18 mouse cellular contexts compared by ENCODE assay signal in the genomic region with DNA sequence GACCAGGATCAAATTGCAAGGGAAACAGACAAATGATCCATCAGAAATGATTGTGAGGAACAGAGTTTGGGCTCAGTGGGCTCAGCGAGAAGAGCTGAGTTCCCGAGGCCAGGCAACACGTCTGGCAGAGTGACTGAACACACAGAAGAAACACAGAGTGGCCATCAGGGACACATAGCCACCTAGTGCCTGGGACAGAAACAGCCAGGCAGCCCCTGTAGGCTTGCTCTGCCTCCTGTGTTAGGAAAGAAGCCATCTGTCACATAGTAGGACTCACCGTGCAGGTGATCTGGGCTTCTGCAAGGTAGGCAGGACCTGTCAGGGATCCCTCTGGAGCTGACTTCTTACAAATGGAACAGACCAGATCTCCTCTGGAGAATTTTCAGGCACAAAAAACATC.
A peak's percentile ranks its signal among the peaks of the same experiment; 100 is the strongest.
DNase-seq lines count a peak whose midpoint lies in the region; ATAC-seq and TF ChIP-seq lines count a peak whose summit lies in the region.
"Had no signal": no experiment of that assay in that cellular context is flagged by ENCODE, and none has a peak within 500 bp of the region (broad histone marks: within the 10 kb centered on the region; RNA-seq: fewer than 3 reads in every experiment).

No protein-coding gene starts in this region.

- no peaks in the 10 kb centered on the region for H3K36me3 ChIP-seq in heart, embryonic 16.5 days (ENCODE audit: control insufficient read depth, insufficient read depth)
- no peaks in the 10 kb centered on the region for H3K36me3 ChIP-seq in liver, embryonic 14.5 days (replicated peaks; ENCODE audit: control insufficient read depth, insufficient read depth, low read depth)
- H3K36me3 ChIP-seq in liver, embryonic 12.5 days, result no peaks in the 10 kb centered on the region
- no peaks in the 10 kb centered on the region for H3K36me3 ChIP-seq in limb, embryonic 11.5 days (ENCODE audit: control insufficient read depth, insufficient read depth, low read length)
- H3K36me3 ChIP-seq: embryonic facial prominence, embryonic 13.5 days had no signal

- H3K9me3 ChIP-seq in heart, embryonic 16.5 days (replicated peaks; ENCODE audit: control insufficient read depth, low read length), result no peaks in the 10 kb centered on the region
- H3K9me3 ChIP-seq in liver, embryonic 14.5 days (ENCODE audit: control insufficient read depth, low read length), result no peaks in the 10 kb centered on the region
- H3K9me3 ChIP-seq in liver, embryonic 12.5 days (replicated peaks), result no peaks in the 10 kb centered on the region
- H3K9me3 ChIP-seq in limb, embryonic 11.5 days (ENCODE audit: control insufficient read depth, low read length), result no peaks in the 10 kb centered on the region
- H3K9me3 ChIP-seq: embryonic facial prominence, embryonic 13.5 days had no signal

- H3K4me3 ChIP-seq in heart, embryonic 16.5 days (ENCODE audit: low read length), result no peak overlapping the region
- no peak overlapping the region for H3K4me3 ChIP-seq in liver, embryonic 14.5 days (ENCODE audit: insufficient read depth in 1 of 2, low read depth in 2 of 2, low read length in 2 of 2)
- H3K4me3 ChIP-seq in liver, embryonic 12.5 days, result no peak overlapping the region
- H3K4me3 ChIP-seq in limb, embryonic 11.5 days (ENCODE audit: low read depth, low read length), result no peak overlapping the region
- H3K4me3 ChIP-seq: embryonic facial prominence, embryonic 13.5 days; megakaryocyte, embryonic 14.5 days had no signal

- no peak overlapping the region for H3K9ac ChIP-seq in heart, embryonic 16.5 days (ENCODE audit: low read length)
- no peak overlapping the region for H3K9ac ChIP-seq in liver, embryonic 14.5 days (replicated peaks)
- no peak overlapping the region for H3K9ac ChIP-seq in liver, embryonic 12.5 days
- H3K9ac ChIP-seq in limb, embryonic 11.5 days (ENCODE audit: low read length), result no peak overlapping the region
- H3K9ac ChIP-seq: embryonic facial prominence, embryonic 13.5 days; hindbrain, embryonic 14.5 days had no signal

- H3K27ac ChIP-seq in heart, embryonic 16.5 days (ENCODE audit: low read length), result peak overlapping the region; percentile 27; the same call in 1 of the 2 replicates
- no peak overlapping the region for H3K27ac ChIP-seq in liver, embryonic 14.5 days
- no peak overlapping the region for H3K27ac ChIP-seq in liver, embryonic 12.5 days
- H3K27ac ChIP-seq in limb, embryonic 11.5 days (replicated peaks; ENCODE audit: low read depth, low read length), result no peak overlapping the region
- H3K27ac ChIP-seq: embryonic facial prominence, embryonic 13.5 days; hindbrain, embryonic 14.5 days had no signal

- peak; percentile 27 for DNase-seq in cerebellum, postnatal 25 days
- no peak for DNase-seq in cerebellum, postnatal 36 days
- DNase-seq in heart, adult 8-10 months (ENCODE audit: low spot score), result no peak
- no peak for DNase-seq in liver, embryonic 14.5 days (ENCODE audit: low read depth in 3 of 3, low spot score in 3 of 3)
- peak; percentile 30 for DNase-seq in limb, embryonic 11.5 days (ENCODE audit: low spot score)
- DNase-seq in frontal cortex, postnatal 25 days (ENCODE audit: low spot score in 2 of 2), result no peak
- DNase-seq: adrenal gland, postnatal 25 days; B cell, adult 2 months; cerebellum, adult 9-11 months; kidney, adult 2 months; kidney, postnatal 36 days had no signal

- TF ChIP-seq EP300 in liver, embryonic 14.5 days (IDR thresholded peaks at IDR 0.05; ENCODE audit: low read depth), result no peak

- H3K4me1 ChIP-seq in heart, embryonic 16.5 days (ENCODE audit: control insufficient read depth, insufficient read depth, low read length), result peaks cover 14% of the 10 kb centered on the region
- no peaks in the 10 kb centered on the region for H3K4me1 ChIP-seq in liver, embryonic 14.5 days (replicated peaks; ENCODE audit: control insufficient read depth in 2 of 2, insufficient read depth in 2 of 2, low read length in 1 of 2)
- no peaks in the 10 kb centered on the region for H3K4me1 ChIP-seq in liver, embryonic 12.5 days
- H3K4me1 ChIP-seq in limb, embryonic 11.5 days (ENCODE audit: control insufficient read depth, insufficient read depth, low read length), result peaks cover 7% of the 10 kb centered on the region
- H3K4me1 ChIP-seq: megakaryocyte, embryonic 14.5 days had no signal

- no peaks in the 10 kb centered on the region for H3K27me3 ChIP-seq in heart, embryonic 16.5 days (ENCODE audit: control insufficient read depth, insufficient read depth, low read length)
- no peaks in the 10 kb centered on the region for H3K27me3 ChIP-seq in liver, embryonic 14.5 days (ENCODE audit: control insufficient read depth, insufficient read depth, low read length)
- H3K27me3 ChIP-seq in liver, embryonic 12.5 days (replicated peaks), result no peaks in the 10 kb centered on the region
- no peaks in the 10 kb centered on the region for H3K27me3 ChIP-seq in limb, embryonic 11.5 days (ENCODE audit: control insufficient read depth, insufficient read depth, low read length)
- H3K27me3 ChIP-seq: embryonic facial prominence, embryonic 13.5 days; megakaryocyte, embryonic 14.5 days had no signal

- H3K4me2 ChIP-seq in heart, embryonic 16.5 days (ENCODE audit: low read depth, low read length), result no peak overlapping the region
- H3K4me2 ChIP-seq in liver, embryonic 14.5 days (ENCODE audit: low read depth), result no peak overlapping the region
- H3K4me2 ChIP-seq in liver, embryonic 12.5 days, result no peak overlapping the region
- no peak overlapping the region for H3K4me2 ChIP-seq in limb, embryonic 11.5 days (ENCODE audit: low read depth, severe bottlenecking)
- H3K4me2 ChIP-seq: embryonic facial prominence, embryonic 13.5 days; hindbrain, embryonic 14.5 days had no signal

- 0 out of 2 replicates have a peak, but pooled peaks have one; percentile 3 for TF ChIP-seq CTCF in liver, embryonic 14.5 days (IDR thresholded peaks at IDR 0.05; ENCODE audit: low read depth)

- ATAC-seq in heart, embryonic 16.5 days (replicated peaks; ENCODE audit: extremely low read depth, insufficient read depth, low FRiP score), result no peak
- ATAC-seq in liver, embryonic 14.5 days (ENCODE audit: insufficient read depth), result no peak
- no peak for ATAC-seq in liver, embryonic 12.5 days
- ATAC-seq in limb, embryonic 11.5 days (ENCODE audit: insufficient number of reproducible peaks, low FRiP score, low TSS enrichment, low read depth), result no peak
- ATAC-seq: activated CD4-positive, CD25-positive, alpha-beta regulatory T cell, adult 4 months; midbrain, embryonic 16.5 days had no signal

- 33% methylated on average over 4 of the region's 4 CpGs for WGBS in heart, embryonic 16.5 days
- WGBS in liver, embryonic 14.5 days (ENCODE audit: insufficient replicate concordance), result 53% methylated on average over 4 of the region's 4 CpGs
- 59% methylated on average over 4 of the region's 4 CpGs for WGBS in liver, embryonic 12.5 days (ENCODE audit: insufficient replicate concordance)
- 67% methylated on average over 4 of the region's 4 CpGs for WGBS in limb, embryonic 11.5 days

Comparison
In these comparisons a context has a peak if more than half of its experiments do, and no peak if none do; other contexts are left out.
1. DNase-seq: peak in cerebellum, postnatal 25 days (2 of 2) and limb, embryonic 11.5 days (single experiment); none in cerebellum, postnatal 36 days (0 of 2), heart, adult 8-10 months (single experiment), liver, embryonic 14.5 days (0 of 3) and frontal cortex, postnatal 25 days (0 of 2).